Mouse (Mus musculus) ES-CJ7 (cell line): ENCODE data around the gene Rab5if.
"Not testable (repeated sequence)": the region's sequence is repeated elsewhere in the genome, so short reads cannot be mapped to it uniquely, and the experiment has no call there.

ENCODE experiments used
- DNase-seq: peaks from one replicate; pipeline ENCODE4 v3.0.0; 2011; ENCODE audit warnings: low read depth, low spot score

Rab5if gene

DNA sequence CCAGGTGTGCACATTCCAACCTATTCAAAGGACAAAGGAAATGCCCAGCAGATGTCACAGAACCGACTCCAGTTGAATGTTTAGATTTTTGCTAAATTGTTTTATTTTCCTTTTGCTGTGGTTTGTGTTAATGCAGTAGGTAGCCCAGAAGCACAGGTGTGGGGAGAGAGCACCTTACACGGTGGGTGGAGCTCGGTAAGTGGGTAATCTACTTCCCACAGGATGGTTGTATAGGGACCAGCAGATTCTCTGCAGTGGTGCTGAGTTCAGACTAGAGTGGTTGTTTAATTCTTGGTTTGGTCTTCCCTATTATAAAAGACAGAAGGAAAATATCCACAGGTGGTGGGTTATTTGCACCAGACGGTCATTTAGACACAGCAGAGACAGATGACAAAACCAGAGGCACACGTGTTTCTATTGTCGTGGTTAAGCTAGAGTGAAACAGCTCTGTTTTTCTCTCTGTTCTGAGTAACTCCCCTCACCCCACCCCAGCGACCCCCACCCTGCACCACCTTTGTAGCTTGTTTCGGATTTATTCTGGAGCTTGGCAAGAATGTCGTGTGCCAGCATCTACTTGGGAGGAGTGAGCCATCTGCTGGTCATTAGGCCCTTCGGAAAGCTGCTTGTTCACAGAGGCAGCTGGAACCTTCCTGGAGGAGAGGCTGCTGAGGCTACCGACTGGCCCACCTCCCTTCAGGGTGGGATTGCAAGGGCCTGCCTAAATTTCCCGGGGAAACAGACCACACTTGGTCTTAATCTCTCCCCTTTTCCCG, 8.7 kb upstream of the Rab5if start:
- DNase-seq: peak; percentile 30

DNA sequence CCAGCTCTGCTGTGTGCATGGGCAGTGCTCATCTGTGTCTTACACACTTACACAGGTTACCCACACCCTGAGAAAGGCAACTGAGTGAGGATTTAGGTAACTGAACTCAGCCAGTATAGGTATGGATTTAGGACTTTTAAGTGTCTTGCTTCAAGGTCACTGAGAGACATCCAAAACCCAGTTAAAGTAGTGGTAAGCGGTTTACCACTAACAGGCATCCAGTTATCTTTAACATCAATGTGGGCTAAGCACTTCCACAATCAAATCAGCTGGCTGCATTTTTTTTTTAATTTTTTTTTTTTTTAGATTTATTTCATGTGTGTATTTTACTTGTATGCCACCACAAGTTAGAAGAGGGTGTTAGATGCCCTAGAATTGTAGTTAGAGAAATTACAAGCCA, 6.6 kb upstream of the Rab5if start:
- DNase-seq: no peak

DNA sequence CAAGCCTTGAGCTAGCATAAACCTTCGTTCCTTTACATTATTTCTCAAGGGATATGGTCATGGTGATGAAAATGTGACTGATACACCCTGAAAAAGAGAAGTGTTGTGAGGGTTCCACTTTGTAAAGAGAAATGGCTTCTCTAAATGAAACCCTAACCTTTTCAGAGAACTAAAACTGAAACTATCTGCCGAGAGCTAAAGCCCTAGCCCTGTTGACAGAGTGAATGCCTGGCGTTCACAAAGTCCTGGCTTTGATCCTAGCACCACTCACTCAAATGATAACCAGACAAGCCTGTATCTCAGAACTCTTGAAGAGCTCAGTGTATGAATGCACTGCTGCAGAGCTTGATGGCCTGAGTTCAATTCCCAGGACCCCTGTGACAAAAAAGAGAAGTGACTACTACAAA, 5.5 kb upstream of the Rab5if start:
- DNase-seq: no peak

DNA sequence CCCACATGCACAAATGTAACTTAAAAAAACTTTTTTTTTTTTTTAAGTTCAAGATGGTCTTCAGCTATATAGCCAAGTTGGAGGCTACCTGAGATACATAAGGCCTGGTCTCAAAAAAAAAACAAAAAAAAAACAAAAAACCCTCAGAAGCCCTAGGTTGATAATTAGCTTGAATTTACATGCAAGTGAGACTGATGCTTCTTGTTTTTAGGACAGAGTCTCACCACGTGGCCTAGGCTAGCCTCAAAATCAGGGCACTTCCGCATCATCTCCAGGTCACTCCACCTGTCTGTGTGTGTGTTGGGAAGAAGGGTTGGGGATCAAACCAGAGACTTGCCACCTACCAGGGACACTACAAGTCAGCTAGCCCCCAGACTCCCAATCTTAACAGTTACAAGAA, 5.1 kb upstream of the Rab5if start, which contains the start of gene 4930518I15Rik:
Gene 4930518I15Rik, minus strand, starts transcription at position 112 of the 400 bp plus-strand sequence.
- no peak for DNase-seq

DNA sequence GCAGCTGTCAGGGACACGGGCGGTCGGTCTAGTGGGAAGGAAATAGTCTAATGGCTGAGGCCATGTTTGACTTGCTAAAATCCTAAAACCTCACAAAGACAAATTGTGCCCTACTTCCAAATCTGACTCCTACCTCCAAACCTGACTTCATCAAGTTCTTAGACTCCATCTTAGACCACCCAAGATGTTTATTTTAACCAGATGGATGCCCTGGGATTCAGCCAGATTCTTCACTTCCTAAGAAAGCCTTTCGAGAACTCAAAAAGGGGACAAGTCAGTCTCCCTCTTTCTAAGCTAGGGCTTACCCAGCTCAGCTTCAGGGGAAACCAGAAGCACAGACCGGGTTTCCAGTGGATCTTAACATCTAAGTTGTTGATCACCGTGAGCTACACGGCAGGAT, 4.3 kb upstream of the Rab5if start:
- DNase-seq: no peak

DNA sequence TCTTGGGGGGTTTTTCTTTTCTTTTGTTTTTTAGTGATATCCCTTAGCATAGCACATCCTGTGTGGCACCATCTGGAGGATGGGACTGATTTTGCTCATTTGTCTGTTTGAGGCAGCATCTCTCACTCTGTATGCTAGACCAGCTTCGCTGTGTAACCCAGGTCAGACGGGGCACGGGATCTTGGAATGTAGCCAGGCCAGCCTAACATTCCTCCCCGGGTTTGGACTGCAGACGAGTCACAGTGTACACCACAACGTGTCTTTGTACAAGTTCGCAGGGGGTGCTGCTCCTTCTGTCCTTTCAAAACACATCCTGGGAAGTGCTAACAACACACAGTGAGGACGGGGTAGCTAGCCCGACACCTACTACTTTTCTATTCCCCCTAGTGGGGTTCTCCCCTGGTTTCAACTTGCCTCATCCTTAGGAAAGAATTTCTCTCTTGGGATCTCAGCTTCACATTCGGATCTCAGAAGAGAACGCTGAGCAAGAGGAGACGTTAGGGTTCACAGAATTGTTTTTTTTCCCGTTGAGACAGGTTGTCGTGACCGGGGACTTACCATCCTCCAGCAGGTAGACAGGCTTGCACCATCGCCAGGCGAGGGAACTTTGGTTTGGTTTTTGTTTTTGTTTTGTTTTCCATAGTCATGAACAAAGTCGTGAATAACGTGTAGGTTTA, 749 bp upstream of the Rab5if start:
- DNase-seq: peak; percentile 22

DNA sequence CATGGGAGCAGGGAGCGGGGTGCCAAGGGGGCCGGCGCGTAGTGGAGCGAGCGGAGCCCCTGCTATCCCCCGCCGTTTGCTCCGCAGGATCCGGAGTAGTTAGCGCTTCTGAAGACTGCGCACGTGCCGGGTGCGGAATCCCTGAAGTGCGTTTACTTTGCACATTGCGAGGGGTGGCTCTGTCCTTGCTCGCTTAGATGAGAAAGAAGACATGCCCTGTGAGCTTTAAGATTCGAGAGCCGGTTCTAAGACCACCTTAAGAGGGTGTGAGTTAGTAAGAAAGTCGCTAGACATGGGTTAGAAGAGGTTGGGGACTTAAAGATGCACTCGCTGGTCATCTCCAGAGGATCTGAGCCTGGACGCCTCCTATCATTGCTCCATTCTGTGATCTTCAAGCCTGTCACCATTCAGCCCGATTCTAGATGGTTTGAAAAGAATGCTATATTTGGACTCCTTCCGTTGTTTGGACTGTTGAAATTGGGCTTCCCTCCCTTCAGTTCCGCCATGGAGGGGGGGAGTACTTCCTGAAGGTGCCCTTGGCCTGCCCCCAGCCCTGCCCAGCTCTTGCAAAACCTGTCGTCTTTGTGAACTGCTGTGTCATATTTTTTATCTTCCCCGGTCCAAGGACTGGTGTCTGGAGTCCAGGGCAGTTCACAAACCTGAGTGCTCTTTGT, 696 bp downstream of the Rab5if start:
- DNase-seq: peak; percentile 29

DNA sequence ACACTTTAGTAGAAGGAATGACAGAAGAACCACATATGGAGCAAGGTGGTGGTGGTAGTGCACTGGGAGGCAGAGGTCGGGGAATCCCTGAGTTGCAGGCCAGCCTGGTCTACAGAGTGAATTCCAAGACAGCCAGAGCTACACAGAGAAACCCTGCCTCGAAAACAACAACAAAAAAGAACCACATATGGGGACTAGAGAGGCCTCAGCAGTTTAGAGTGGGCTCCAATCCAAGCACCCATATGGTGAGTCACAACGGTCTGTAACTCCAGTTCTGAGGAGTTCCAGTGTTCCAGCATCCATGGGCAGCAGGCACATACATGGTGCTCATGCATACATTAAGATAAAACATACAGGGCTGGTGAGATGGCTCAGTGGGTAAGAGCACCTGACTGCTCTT, 1.6 kb downstream of the Rab5if start:
- DNase-seq: no peak

DNA sequence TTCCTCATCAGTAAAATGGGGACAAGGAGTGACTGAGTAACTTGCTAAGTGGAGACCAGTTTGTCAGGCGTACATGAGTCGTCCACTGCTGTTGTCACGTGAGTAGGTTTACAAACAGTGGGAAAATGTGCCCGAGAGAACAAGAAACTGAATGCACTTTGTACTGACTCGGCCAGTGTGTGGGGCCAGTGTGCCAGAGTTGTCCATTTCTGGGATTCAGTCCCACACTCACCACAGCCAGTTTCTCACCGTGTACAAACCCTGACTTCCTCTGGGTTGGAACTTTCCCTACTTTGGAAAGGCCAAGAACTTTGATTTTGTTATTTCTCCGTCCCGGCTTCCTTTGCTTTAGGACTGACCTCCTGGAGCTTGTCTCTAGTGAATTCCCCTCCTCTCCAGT, 6.1 kb downstream of the Rab5if start:
- DNase-seq: no peak

DNA sequence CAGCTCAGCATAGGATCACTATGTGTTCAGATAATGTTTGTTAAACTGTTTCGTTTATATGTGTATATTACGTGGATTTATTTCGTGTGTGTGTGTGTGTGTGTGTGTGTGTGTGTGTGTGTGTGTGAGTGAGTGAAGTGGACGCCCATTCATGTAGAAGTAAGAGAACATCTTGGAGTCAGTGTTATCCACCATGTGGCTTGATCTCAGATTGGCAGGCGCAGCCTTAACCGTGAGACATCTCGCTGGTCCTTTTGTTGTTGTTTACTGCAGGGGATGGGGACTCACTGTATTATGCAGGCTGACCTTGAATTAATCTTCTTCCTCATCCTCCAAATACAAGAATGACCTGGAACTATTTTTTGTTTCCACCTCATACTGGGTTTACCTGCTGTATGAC, 6.6 kb downstream of the Rab5if start:
- DNase-seq: no peak

DNA sequence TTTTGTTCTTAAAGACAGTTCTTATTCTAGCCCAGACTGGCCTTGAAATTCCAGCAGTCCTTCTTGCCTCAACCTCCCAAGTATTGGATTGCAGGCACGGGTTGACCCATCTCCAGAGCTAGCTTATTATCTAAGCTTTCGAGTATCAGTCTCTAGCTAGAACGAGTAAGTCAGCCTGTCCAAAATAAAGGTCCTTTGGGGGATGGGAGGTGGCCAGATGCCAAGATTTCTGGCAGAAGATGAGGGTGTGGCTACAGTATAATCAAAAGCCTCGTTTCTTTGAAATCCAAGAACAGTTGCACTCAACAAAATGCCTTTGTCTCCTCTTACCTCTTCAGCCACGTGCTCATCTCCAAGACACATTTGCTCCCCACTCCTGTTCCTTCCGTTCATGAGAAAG, 7.6 kb downstream of the Rab5if start:
- DNase-seq: peak; percentile 46

DNA sequence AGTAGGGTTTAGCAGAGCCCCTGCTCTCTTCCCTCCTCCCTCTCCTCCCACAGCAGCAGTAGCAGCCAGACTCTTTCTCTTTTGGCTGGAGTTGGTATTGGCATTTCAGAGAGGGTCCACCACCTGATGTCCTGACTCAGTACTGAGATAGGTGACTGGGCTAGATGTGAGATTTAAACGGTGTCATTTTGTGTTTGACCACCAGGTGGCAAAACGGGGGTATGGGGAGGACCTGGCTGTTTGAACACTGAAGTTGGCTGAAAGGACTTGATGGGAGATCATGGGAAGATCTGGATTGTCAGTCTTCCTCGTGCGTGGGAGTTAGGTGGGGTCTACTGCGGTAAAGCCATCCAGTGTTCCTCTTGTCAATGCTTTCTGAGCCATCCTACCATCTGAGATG, 10.7 kb downstream of the Rab5if start:
- peak; percentile 57 for DNase-seq

DNA sequence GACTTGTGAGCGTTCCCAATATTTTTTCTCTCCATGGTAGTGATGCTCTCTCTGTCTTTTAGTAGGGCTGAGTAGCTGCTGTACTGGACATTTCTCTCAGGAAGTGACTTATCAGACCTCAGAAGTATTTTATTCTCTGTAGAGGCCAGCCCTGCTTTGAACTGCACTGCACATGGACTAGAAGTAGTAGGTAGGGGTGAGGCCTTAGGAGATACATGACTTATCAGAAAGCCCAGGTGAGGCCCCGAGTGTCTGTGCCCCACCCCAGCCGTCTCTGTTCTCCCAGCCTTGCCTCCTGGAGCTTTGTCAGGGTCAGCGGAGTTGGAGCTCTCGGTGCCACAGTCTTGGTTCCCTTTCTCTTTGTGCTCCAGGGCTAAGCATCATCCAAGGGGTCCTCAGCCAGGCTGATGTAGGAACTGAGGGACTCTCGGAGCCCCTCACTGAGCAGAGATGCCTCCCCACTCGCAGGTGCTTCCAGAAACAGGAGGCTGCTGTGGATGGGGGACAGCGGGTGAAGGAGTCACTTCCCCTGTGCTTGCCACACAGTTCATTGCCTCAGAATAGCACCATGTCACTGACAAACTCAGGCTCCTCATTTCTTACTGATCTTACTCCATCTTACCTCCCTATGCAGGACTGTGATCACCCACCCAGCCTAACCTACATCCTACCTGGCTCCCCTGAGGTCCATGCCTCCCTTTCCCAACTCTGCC, 11.3 kb downstream of the Rab5if start:
- no peak for DNase-seq

DNA sequence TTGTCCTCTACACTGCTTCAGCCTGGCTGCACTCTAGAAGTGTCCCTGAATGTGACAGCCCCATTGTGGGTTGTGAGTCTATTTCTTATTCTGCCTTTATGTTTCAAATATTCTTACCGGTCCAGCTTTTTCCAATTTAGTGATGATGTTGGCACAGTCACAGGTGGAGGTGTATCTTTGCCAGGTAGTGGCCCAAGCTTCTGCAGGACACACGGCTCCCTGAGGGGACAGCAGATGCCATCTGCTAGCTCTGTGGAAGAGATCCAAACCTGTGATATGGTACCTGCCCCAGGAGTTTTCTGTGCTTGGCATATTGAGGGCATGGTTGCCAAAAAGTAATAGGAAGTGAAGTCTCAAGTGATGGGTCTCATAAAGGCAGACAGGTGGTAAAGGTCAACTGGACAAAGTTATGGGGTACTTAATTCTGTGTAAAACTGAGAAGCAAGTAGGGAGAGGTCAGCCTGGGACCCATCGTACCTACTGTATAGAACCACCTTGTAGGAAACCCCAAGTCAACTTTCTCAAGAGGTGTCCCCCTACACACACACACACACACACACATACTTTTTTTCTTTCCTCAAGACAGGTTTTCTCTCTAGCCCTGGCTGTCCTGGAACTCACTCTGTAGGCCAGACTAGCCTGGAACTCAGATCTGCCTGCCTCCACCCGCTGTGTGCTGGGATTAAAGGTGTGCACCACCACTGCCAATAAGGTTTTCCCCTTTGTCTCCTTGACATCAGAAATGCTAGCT, 12.0 kb downstream of the Rab5if start:
- DNase-seq: no peak

DNA sequence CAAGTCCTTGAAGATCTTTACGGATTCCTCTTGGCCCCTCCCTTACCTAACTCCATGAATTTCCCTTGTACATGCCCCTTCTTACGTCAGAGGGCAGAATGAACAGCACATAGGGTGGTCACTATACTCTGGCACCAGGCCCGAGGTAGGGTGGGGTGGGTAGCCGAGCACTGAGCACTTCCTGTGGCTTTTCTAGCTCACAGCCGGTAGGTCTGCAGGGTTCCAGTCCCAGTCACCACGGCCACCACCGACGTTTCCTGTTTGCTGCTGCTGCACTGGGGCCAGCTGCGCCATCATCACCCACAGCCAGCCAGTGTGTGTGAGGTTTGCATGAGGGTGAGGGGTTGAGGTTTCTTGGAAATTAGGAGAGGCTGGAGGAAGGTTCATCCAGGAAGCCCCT, 14.8 kb downstream of the Rab5if start:
- DNase-seq: no peak

DNA sequence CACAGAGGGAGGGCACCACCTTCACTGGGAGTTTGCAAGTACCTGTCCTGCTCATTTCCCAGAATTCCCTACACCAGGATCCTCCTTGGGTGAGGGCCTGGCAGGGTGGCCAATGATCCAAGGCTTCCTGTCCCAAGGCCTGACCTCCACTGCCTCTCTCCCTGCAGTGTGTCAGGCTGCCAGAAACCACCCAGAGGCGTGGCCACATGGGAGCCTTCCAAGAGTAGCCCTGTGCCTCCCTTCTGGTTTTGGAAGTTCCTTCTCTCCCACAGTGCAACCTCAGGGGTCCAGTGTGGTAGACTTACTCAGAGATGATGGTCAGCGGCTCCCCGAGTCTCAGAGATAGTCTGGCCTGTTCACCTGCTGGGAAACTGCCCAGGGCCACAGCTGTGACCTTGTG, 16.6 kb downstream of the Rab5if start:
- no peak for DNase-seq

DNA sequence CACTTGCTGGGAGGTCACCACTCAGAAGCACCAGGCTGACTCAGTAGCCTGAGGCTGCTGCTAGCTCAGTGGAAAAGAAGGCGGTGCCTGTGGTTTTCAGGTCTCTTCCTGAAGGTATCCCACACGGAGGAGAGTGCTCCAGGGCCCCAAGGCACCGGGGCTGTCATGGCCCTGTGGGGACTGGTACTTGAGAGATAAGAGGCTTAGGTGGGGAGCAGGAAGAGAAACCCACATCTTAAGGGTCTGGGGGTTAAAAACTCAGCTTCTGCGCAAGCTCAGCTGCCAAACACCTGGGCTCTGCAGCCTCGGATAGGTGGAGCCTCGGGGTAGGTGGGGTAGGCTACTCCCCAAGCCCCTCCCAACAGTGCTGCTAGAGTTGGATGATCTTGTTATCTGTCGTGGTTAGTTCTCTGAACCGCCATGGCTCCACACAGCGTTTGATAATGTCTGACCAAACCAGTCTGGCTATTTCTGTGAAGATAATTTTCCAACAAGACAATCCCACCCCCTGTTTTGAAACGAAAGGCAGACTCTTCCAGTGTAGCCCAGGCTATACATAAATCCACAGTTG, 19.6 kb downstream of the Rab5if start:
- DNase-seq: no peak

DNA sequence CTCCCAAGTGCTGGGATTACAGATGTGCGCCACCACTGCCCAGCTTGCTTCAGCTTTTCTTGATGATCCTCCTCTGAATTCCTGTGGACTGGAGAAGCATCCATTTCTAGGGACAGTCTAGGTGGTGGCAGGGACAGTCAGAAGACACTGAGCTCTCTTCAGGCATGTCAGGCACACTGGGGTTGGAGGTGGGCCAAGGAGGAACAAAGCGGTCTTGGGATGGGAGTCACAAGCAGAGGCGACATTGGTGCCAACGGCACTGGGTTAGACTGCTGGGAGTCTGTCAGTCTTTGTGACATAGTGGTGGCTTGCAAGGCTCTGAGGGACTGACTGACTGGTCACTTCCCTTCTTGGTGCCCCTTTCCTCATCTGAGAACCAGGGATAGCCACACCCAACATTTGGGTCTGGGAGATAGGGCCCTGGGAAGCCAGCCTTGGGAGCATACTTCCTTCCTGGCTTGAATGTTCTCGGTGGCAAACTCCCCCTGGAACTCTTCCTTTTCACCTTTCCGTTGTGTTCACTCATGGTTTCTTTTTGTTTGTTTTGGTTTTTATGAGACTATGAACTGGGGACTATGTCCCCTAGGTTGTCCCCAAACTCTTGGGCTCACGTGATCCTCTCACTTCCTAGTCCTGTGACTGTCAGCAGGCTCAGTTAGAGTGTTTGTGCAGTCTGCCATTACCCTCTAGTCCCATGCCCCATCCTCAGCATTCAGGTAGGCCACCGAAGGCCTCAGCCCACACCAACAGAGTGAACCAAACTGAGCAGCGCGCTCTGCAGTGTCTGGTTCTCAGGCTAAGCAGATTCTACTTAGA, 21.7 kb downstream of the Rab5if start:
- no peak for DNase-seq

DNA sequence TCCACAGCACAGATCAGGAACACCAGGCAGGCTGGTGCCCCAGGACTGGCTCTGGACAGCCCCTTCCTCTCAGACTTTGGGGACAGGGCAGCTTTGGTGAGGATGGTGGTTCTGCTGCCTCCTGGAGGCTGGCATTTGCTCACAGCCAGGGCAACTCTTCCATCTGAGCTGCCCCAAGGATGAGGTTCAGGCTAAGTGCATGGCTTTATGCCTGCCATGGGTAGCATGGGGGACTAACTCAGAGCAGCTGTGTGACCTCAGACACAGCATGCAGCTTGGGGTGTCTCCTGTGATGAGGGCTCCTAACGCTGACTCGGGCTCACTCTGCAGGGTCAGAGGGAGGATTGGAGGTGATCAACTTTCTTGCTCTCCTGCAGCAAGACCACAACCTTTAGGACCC, 22.7 kb downstream of the Rab5if start:
- DNase-seq: not testable (repeated sequence)

DNA sequence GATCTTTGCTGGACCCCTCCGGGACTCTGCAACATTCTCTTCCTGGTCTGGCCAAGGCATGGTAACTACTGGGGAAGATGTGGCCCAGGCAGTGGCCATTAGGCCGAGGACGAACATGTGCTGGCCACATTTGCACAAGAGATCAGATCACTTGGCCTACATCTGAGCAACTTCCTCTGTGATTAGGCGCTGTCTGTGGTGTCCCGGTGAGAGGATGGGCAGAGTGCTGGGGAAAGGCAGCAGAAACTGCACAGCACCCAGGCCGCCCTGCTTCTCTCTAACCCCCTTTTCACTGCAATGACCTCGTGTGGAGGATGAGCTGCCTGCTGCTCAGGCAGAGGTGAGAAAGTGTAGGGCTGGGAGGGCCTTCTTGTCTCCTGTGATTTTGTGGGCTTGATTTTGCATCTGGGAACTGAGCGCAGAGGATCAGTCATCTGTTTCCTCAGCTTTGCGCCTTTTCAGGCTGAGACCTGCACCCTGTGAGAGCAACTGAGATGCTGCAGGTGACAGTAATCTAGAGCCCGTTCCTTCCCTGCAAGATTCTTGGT, 23.2 kb downstream of the Rab5if start:
- DNase-seq: no peak
